ENCODE assay signal across 12 mouse cellular contexts in the genomic region with DNA sequence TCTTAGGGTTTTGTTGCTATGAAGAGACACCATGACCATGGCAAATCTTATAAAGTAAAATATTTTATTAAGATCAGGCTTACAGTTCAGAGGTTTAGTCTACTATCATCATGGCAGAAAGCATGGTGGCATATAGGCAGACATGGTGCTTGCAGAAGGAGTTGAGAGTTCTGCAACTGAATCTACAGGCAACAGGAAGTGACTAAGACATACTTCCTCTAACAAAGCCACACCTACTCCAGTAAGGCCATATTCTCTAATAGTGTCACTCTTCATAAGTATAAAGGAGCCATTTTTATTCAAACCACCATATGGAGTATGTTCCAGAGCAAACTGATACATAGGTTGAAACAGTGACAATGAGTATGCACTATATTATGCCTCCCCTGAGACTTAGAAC.
"Had no signal": no experiment of that assay in that cellular context is flagged by ENCODE, and none has a peak within 500 bp of the region (broad histone marks: within the 10 kb centered on the region; RNA-seq: fewer than 3 reads in every experiment).

No protein-coding gene starts in this region.

- DNase-seq: retina, postnatal 1 day; right cerebral cortex, adult 18-20 months; right cerebral cortex, postnatal 14 days; right cerebral cortex, postnatal 25 days; right cerebral cortex, postnatal 4 days; spleen, adult 18-20 months; thymus, adult 18-20 months; thymus, adult 2 months; thymus, postnatal 14 days; thymus, postnatal 25 days; thymus, postnatal 36 days; thymus, postnatal 4 days had no signal
